Mouse (Mus musculus) T-helper 2 cell (primary cell): ENCODE results near the gene Helz.

Experiments
- in situ Hi-C: fragments of 300-600 bp; cut with MboI, MseI; formaldehyde crosslinking; loops from one replicate; pipeline ENCODE4 v1.15.1; 2025; ENCODE audit warnings: high pct_unique_total_duplicates

The Helz gene

DNA sequence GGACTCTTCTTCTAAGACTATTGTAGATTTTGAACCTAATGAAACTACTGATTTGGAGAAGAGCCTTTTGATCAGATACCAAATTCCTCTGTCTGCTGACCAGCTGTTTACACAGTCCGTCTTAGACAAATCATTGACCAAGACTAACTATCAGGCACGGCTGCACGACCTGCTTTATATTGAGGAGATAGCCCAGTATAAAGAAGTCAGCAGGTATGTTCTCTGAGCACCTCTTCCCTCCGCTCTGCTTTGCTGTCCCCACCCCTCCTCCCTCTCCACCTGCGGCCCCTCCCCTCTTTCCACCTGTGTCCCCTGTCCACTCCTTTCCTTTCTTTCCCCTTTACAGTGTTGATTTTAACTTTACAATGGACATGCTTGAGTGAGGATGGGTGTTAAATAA is 66.2 kb downstream of the Helz start:
- in situ Hi-C loops = no loop called here

DNA sequence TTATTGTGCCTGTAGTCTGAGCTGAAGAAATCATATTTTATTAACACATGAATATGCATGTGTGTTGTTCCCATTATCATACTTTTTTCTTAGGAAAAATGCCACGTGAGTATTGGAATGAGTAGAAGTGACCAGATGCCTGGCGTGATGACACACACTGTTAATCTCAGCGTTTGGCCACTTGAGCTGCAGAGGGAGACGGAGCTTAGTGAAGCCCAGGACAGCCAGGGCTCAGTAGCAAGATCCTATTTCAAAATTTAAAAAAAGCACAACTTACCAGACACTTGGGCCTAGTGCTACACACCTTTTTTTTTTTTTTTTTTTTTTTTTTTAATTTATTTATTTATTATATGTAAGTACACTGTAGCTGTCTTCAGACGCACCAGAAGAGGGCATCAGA is 68.0 kb downstream of the Helz start:
- in situ Hi-C loops = no loop called here

DNA sequence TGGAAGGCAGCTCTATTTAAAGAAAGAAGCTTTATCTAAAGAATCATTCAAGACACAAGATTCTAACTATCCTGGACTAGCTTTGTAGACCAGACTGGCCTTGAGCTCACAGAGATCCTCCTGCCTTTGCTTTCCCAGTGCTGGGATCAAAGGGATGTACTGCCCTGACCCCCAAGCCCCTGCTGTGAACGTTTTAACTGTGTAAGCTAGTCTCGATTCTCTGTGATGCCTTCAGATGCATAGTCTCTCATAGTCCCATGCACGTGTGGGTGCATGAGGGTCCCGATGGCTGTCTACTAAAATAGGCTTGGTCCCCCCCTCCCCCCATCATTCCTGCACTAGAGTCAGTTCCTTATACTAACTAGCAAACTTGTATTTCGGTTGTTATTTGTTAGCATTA is 70.2 kb downstream of the Helz start:
- in situ Hi-C loops = no loop called here

DNA sequence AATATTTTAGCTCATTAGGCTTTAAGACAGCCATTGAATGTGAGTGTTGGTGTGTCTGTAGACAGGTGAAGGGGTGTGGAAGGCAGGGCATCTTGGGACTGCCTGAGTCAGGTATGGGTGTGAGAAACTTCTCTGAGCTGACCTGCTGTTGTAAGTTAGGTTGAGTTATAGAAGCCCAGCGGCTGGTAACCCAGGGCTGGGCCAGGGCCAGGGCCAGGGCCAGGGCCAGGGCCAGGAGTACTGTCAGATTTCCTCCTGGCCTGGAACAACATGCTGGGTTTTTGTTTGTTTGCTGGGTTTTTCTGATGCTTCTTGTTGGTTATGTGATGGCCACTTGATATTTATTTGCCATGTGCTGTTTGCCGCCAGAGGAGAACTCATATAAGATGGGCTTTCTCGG is 76.9 kb downstream of the Helz start:
- in situ Hi-C loops = no loop called here

DNA sequence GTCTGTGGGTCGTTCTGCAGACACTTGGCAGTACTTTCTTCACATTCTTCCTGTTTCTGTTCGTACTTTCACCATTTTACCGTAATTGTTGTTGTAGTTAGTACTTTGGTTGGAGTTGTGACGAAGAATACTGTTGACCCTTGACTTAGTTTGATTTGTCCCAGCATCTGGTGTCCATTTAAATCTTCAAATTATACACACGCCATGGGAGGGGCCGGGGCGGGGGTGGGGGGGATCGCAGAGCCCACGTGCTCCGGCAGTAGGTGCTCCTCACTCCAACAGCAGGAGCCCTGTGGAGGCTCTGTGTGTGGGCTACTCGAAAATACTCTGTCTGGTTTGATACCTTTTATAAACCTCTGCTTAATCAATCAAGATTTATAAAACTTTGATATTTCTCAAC is 78.0 kb downstream of the Helz start:
- in situ Hi-C loops = no loop called here

DNA sequence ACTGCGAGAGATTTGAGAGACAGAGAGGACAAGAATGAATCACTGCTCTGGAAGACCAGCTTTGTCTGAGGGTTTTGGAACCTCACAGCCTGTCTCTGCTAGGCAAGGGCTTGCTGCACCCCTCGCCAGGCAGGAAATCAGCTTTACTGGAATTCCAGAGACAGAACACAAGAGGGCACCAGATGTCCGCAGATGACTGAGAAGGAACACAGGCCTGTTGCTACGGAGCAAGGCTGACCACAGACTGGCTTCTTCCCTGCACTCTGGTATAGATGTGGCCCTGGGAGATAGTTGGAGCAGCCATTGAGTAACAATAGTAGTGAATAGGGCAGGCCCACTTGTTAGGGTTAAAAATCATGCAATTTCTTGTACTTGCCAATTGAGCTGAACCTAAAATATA is 81.8 kb downstream of the Helz start:
- in situ Hi-C loops = no loop called here

DNA sequence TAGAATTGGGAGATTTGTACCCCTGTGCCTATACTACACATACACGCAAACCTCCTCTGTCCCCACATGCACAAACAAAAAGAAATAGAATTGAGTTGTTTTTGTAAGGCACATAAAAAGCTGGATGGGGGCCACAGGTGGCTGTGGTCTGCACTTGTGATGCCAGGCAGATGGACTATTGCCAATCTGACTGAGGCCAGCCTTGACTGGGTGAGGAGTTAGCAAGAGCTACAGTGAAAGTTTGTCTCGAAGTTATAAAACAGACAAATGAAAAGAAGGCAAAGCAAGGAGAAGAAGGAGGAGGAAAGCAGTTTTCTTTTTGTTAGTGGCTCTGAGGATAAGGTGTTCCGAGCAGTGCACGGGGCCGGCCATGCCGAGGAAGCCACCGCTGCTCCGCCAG is 82.2 kb downstream of the Helz start:
- in situ Hi-C loops = no loop called here

DNA sequence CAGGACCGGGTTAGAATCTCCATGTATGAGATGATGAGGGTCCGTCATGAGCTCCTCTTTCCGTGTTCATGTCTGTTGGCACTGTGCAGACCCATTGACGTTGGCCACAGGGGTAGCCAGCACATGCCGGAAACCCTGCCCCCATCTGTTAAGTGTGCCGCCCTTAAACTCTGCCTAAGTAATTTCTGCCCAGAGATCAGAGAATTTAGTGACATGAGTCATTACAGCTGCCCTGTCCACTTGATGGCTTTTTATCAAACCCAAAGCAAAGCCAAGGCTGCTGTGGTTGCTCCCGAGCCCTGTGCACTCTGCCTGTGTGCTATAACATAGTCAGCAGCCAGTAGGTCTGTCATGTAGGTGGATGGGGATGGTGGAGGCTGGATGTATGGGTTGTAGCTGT is 83.4 kb downstream of the Helz start:
- in situ Hi-C loops = no loop called here

DNA sequence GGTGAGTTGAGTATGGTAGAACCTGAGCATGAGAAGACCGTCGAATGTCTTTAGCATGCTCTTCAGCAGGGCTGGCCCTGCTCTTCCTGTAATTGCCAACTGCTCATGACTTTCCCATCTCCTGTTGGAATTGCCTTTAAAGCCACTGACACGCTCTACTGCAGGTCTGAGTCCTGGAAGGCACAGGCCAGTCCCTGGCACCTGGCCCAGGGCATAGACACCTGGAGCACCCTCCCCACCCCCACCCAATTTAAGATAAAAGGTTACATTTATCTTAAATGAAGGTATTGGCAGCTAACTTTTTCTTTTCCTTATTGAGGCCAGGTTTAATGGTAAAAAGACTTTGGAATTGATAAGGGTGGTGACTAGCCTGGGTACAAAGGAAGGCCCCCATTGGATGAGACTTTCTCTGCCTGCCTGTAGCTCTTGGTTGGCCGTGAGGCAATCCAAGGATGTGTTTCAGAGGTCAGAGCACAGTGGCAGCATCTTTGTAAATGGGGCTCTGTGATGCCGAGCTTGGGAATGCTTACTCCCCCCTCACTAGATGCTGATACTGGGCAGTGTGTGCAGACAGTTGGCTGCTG is 85.9 kb downstream of the Helz start:
- in situ Hi-C loops = no loop called here

DNA sequence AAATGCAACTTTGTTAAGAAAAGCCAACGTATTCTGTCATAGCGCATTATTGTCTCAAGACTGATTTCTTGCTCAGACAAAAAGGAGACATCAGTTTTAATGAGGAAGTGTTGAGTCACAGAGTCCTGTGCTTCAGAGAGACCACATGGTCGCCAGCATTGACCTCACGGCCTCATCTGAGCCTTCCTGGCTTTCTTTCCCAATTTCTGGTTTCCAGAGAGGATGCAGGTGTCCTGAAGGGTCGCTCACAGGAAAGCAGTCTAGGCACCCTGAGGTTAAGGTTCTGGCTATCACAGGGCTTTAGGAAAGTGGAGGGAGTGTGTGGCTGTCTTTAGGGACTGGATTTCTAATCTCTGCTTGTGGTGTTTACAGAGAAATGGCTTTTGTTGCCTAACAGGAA is 90.4 kb downstream of the Helz start:
- in situ Hi-C loops = no loop called here

DNA sequence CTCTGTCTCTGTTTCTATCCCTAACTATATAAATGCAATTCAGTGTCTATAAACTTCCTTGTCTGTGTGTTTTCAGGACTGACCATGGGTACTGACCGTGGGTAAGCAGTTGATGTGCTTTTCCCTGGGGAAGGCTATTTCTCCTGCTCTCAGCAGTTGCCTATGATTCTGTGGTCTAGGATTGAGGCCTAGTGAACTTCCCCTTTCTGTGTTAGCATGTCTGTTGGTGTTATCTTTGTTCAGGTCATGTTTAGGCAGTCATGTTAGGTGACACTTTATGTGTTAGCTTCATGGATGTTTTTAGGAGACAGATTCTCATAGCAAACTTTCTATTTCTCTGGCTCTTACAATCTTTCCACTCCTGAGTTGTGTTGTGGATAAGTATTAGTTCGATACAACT is 91.9 kb downstream of the Helz start:
- in situ Hi-C loops = no loop called here

DNA sequence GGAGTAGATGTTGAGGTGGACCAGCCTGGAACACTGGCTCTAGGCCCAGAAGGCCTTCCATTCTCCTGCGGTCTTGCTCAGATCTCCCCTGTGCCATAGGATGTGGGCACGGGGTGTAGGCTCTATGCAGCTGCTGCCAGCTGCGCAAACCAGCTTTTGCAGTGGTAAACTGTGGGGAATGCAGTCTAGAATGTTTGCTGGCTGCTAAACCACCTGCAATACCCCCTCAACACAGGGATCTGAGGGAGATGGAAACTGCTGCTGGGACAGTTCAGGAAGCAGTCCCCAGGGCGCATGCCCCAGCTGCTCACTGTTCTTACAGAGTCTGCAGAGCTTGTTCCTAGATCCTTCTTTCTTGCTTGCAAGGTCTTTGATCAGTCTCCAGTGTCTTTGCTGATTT is 96.7 kb downstream of the Helz start:
- in situ Hi-C loops = no loop called here

DNA sequence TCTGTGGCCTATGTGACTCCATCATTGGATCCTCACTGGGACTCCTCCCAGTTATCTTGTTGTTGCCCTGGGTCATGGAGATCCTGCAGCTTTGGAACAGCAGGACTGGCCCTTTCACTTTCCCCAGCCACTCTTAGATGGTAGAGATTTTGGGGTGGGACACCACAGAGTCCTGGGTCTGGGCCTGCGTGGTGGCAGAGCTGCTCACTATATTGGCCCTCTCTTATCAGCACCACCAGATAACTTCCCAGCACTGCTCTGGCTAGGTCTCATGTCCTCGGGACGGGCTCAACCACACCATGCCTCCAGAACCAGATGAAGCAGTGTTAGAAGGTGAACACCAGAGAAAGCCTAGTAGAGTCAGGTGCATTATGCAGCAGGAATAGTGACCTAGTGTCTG is 99.6 kb downstream of the Helz start:
- in situ Hi-C loops = no loop called here

DNA sequence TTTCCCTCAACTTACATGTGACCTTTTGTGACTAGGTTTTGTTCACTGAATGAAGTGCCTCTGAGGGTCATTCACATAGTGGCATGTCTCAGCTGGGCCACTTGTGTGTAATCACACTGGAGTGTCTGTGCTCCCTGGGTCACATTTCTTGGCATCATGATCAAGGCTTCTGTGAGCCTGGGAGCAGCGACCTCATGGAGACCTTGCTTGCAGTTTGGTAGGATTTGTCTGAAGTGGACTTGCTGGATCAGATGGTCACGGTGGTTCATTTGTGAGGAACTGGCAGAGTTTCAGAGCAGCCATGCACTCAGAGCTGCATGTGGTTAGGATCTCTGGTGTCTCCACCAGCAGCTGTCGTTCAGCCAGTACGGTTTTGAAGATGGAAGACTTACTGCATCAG is 100.9 kb downstream of the Helz start:
- in situ Hi-C loops = no loop called here

DNA sequence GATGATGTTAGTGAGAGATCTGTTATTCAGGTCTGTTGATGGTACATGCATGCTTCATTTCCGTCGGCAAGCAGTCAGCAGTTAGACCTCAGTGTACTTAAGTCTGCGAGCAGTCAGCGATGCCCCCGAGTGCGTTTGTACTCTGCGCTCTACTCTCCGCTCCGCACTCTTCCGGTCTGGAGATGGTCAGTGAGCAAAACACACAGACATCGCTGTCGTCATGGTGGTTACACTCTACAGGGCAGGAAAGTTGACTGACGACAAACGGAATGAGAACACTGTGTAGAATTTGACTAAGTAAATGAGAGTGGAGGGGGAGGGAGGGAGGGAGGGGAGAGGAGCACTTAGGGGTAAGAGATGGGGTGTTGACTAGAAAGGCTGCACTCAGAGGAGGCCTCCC is 101.7 kb downstream of the Helz start:
- in situ Hi-C loops = no loop called here

DNA sequence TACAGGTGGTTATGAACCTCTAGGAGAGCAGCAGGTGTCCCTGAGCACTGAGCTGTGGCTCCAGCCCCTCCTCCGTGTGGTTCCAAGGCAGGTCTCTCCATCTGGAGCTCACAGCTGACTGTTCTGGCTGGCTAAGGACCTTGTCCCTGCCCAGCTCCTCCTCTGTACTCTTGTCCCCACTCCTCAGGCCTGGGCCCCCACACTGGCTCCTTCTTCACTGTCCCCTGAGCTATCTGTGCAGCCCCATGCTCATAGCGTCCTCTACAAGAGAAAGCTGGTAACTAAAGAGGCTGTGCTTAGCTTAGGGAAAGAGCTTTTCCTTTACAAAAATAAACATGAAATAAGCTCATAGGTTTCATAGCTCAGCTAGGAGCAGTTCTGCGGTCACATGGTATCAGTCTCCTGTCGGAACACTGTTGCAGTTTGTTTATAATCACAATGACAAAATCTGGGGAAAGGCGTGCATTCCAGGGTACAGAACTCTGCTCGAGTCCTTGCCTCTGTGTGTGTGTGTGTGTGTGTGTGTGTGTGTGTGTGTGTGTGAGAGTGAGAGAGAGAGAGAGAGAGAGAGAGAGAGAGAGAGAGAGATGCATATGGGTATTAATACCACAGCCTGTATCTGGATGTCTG is 102.8 kb downstream of the Helz start:
- in situ Hi-C loops = no loop called here

DNA sequence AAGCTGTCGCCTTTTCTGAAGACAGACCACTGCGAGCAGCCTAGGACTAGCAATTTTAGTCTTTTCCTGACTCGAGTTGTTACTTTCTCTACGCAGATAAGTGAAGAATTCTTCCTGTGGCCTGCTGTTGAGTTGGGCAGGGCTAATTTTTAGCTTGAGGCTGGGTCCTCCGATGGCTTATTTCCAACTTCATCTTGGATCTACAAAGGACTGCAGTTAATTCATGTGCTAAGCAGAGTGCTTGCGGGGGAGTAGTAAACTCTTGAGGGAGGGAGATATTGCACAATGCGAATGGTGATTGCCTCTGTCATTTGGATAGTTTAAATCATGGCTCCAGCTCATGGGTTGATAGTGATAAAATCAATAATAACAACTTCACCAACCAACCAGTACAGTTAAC is 103.7 kb downstream of the Helz start:
- in situ Hi-C loops = no loop called here

DNA sequence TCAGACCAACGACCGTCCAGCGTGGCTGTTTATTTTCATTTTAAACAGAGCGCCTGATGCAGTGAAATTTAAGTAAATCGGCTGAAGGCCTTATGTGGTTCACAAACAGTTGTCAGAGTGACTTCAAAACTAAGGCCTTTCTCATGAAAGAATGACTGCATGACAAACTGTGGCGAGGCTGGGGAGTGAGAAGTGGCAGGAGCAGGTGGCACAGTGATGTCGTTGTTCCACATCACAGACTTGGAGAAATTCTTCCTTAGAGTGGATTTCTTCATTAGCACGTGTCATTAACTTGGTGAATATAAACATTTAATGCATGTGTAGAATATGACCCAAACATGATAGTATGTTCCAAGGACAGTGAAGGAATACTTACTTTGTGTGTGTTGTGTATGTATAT is 104.4 kb downstream of the Helz start:
- in situ Hi-C loops = no loop called here

DNA sequence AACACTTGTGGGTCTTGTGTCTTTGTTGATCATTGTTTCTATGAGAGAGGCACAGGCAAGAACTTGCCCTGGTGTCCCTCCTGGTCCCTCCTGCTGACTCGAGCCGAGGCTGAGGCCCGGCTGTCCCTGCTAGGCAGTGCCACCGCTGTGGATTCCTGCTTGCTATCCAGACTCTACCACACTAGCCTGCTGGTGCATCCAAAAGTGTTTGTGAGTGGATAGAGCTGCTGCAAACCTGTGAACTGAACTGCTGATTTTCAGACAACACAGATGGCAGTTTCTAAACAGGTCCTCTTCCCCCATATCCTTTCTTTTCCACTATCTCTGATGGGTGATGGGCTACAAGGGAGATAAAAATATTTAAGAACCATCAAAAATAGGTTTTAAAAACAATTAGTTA is 107.8 kb downstream of the Helz start:
- in situ Hi-C loops = no loop called here

DNA sequence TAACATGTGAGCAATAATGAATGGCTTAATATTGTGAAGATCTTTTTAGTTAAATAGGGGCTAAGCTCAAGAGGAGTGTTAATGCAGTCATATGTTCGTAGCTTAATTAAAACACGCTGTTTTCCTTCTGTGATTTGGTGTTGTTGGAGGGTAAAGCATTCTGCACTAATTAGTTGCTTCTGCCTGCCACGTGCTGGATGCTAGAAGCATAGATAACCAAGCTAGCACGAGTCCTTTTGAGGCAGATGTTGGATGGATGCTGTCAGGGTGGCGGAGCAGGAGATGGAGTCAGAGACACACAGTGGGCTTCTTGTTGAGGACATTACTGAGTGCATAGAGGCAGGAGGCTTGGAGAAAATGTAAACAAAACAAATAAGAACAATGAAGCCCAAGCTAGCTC is 109.4 kb downstream of the Helz start:
- in situ Hi-C loops = no loop called here

DNA sequence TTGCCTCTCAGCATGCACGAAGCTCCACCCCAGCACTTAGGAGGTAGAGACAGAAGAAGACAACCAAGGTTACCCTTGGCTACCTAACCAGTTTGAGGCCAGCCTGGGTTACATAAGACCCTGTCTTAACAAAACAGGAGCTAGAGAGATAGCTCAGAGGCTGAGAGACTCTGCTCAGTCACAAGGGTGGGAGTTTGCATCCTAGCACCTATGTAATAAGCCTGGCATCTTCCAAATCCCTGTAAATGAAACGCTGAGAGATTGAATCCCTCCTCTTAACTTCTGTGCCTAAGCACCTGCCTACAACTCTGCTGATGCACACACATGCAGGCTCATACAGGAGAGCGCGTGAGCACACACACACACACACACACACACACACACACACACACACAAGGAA is 112.7 kb downstream of the Helz start:
- in situ Hi-C loops = no loop called here

DNA sequence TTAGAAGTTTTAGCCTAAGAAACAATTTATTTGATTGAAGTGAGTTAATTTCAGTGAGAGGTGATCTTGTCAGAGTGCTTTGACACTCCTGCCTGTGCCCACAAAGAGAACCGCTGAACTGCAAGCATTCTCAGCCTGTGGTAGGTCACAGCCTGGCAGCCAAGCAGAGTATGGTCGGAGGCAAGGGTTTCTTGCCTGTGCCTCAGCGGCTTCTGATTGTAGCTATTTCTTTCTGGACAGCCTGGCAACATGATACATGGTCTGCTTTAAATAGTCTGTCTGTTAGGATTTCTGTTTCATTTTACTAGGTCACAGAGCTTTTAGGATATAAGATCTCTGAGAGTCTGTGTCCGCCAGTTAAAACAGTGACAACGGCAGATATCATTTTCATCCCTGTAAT is 114.9 kb downstream of the Helz start:
- in situ Hi-C loops = no loop called here

DNA sequence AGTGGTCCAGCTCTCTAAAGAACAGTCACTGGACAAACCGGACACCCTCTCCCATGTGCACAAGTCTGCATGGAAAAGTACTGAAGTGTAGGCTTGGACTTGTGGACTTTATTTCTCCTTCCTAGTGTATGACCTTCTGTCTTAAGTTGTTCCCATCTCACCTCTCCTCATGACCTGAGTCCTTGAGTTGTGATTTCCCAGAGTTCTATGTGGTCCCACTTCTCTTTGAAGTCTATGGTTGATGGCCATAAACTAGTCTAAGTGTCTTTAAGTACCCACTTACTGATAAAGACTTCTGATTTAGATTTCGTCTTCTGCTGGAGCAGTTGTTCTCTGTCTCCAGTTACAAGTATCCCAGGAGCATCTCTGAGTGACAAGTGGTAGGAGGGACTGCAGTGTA is 119.8 kb downstream of the Helz start:
- in situ Hi-C loops = no loop called here

DNA sequence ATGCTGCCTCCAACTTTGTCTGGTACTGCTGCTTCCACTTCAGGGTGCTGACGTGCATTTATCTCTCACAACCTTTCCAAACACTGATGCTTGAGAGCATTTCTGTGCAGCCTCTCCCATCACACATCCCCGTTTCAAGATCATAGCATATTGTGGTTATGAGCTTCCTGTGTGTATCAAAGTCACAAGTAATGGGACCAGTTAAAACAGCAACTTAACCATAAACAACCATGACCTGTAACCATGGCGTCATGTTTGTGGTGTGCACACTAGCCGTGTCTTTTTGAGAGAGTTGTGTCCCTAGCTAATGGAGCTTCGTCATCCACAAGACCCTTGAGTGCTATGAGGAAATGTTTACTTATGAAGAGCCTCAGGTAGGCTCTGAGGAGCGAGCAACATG is 120.5 kb downstream of the Helz start:
- in situ Hi-C loops = no loop called here
